Mouse (Mus musculus): ENCODE results near the gene Gm42906.

The Gm42906 gene

GRCm38 (mm10) chr5:151296244-151296643 lies 131.7 kb downstream of the Gm42906 start:
- no peak for DNase-seq

- DNase-seq, result no peak
These were observed 134.4 kb downstream of the Gm42906 start for GRCm38 (mm10) chr5:151293591-151293990.

- DNase-seq, result peak in 1 of 2 experiments; percentile 15
These were observed 135.7 kb downstream of the Gm42906 start for GRCm38 (mm10) chr5:151292310-151292709.

- no peak for DNase-seq
These were observed 141.6 kb downstream of the Gm42906 start for GRCm38 (mm10) chr5:151286331-151286730.

DNA sequence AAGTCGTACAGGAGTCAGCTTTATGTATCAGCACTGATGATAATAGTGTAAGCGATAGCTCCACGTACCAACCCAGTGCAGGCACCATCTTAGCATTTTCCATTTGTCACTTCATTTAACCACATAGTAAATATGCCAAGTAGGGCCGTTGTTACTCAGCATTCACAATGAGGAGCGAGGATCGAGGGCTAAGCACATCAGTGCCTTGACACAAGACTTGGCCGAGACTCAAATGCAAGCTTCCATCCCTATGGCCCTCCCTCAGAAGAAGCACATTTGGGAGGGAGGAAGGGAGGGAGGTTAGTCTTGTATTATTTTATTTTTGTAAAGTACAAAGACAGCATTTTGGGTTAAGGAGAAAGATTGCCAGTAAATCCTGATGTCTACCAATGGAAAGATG lies 148.4 kb downstream of the Gm42906 start:
- no peak for DNase-seq

- no peak for DNase-seq
These were observed 150.0 kb downstream of the Gm42906 start for GRCm38 (mm10) chr5:151277927-151278326.

DNA sequence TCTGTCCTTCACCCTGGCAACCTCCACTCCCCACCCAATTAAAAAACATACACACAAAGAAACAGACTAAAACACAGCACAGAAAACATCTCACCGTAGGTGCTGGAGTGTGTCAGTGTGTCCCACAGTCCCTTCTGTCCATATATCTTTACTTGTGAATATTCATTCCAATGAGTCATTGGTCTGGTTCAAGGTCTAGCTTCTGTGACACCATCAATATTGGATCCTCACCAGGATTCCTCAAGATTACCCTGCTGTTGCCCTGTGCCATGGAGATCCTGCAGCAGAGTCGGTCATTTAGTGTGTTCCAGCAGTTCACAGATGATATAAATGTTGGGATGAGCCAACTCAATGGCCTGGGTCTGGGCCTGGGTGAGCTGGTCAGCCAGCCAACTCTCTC lies 152.0 kb downstream of the Gm42906 start:
- DNase-seq, result no peak

- DNase-seq, result no peak
These were observed 153.7 kb downstream of the Gm42906 start for GRCm38 (mm10) chr5:151274265-151274664.

DNA sequence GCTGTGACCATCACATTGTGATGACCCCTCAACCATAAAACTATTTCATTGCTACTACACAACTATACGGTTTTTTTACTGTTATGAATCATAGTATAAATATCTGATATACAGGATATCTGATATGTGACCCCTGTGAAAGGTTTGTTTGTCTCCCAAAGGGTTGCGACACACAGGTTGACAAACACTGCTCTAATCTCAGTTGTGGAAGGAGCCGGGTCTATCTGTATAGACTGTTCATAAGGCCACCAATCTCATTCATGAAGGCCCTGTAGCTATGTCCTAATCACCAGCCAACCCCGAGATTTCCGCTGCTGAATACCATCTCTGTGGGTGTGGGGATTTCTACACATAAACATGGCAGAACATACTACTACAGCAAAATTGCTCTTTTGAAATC lies 157.1 kb downstream of the Gm42906 start:
- no peak for DNase-seq

GRCm38 (mm10) chr5:151266896-151267634 lies 160.9 kb downstream of the Gm42906 start:
- DNase-seq, result no peak

GRCm38 (mm10) chr5:151261558-151261957 lies 166.4 kb downstream of the Gm42906 start:
- DNase-seq, result no peak

GRCm38 (mm10) chr5:151252213-151252612 lies 175.8 kb downstream of the Gm42906 start:
- DNase-seq, result no peak

- DNase-seq, result no peak
These were observed 176.3 kb downstream of the Gm42906 start for GRCm38 (mm10) chr5:151251656-151252055.

GRCm38 (mm10) chr5:151248671-151249620 lies 179.0 kb downstream of the Gm42906 start:
- DNase-seq, result no peak

DNA sequence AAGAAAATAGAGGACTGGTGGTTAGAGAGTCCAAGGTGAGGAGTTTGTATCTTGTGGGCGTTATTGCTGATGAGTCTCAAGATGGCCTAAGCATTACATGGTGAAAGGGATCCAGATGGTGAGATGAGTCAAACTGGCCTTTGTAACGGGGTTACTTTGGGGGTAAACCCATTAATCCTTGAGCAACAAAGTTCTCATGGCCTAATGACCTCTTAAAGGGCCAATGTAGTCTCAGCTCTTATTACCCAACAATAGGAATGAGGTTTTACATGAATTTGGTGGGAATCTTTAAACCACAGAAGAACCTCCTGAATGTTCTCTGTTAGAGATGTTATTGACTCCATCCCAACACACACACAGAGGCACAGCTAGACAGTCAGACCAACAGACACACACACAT lies 179.9 kb downstream of the Gm42906 start:
- no peak for DNase-seq

DNA sequence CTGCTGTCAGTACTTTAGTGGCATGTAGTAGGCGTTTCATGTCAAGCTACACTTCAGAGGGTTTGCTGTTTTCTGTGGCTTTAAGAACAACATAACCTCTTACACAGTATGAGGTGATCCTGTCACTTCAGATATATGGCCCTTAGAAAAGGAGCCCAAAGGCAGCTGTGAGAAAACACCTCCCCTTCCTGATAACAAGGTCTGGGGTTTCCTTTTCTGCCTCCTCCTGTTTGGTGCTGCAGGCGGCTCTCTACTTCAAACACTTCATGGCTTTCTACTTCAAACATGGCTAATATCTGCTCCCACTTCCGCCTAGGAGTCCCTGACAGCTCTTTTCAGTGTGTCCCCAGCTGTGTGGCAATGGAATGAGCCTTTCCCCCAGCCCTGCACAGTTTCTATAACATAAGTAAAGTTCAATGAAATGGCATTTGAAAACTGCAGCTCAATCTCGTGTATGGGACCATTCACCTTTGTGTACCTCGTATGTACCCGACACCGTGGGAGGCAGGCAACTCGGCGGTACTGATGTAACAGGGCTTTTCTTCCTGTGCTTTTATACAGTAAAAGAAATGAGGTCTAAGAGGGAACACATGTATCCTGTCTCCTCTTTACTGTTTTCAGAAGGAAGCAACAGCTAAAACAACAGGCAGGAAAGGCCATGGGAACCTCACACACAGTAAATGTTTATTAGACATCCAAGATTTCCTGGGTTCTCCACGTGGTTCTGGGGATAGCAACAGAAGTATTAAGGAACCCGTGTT lies 180.7 kb downstream of the Gm42906 start:
- DNase-seq, result peak in 1 of 2 experiments; percentile 38

GRCm38 (mm10) chr5:151246287-151246686 lies 181.7 kb downstream of the Gm42906 start:
- no peak for DNase-seq

DNA sequence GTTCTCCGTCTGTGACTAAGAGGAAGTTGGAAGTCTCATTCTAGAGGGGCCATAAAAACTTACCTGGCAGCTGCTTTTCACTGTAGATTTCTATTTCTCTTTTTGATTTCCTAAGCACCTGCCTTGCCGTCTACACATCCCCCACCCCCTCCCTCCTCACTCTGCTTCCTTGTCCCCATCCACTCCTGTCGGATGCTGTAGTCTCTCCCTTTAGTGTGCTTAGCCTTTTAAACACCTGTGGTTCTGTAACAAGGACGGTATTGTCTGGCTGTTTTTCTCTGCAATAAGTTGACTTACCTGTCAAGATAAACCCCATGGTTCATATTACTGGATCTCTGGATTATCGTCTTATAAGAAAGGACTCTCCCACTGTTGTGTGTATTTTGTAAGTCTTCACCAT lies 182.4 kb downstream of the Gm42906 start:
- no peak for DNase-seq

DNA sequence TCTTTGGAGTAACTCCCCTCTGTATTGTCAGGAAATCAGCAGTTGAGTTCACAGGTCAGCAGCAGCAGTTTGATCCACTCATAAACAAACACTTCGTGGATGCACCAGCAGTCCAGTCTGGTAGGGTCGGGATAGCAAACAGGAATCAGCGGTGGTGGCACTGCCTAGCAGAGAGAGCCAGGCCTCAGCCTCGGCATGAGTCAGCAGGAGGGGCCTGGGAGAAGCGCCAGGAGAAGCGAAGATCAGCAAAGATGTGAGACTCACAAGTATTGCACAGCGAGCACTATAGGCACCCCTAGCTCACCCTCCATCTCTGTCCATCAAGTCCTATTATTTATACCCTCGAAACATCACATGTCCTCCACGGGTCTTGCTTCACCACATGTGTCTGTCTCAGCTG lies 189.2 kb downstream of the Gm42906 start:
- DNase-seq, result no peak

DNA sequence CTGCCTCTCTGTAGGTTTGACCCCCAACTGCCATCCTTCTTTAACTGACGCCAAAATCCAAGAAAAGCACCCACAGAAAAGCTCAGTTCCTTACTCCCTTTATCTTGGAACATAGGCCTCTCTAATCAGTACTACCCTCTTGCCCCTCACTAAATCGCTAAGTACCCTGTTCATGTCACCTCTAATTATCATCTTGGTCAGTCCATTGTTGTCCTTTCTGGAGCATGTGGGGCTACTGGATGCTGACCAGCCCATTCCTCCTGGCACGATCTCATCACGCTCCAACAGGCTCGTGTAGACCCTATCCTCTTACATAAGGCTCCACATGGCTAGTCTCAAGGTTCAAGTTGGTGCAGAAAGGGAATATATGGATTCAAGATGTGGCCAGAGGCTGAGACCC lies 191.6 kb downstream of the Gm42906 start:
- DNase-seq, result no peak

DNA sequence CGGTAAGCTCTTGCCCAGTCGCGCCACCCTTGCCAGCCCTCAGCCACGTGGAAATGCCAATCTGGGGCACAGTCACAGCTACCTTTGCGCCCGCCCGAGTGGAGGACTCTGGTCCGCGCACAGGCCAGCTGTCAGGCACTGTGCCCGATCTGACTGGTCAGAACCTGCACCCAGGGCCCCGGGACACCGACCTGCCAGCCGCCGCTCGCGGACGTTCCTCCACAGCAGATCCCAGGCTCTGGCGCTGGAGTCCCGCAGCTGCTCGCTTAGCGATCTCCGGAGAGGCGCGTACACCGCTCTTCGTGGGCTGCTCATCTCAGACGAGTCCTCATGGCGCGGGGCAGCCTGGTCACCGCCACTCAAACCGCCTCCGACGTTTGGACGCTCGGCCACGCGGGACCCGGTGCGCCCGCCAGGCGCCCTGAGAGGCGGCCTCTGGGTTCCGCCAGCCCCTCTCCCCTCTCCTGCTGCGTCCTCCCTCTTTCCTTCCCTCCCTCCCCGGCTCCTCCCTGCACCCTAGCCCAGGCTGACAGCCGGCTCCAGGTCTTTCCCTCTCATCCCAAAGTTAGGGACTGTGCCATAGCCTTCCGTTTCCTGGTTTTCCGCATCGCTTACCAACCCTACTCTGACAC lies 194.4 kb downstream of the Gm42906 start, which contains the start of gene Stard13:
Gene Stard13 (minus strand): TSS at position 437 of the 632 bp plus-strand sequence.
- peak; percentile 51 to 67 for DNase-seq

DNA sequence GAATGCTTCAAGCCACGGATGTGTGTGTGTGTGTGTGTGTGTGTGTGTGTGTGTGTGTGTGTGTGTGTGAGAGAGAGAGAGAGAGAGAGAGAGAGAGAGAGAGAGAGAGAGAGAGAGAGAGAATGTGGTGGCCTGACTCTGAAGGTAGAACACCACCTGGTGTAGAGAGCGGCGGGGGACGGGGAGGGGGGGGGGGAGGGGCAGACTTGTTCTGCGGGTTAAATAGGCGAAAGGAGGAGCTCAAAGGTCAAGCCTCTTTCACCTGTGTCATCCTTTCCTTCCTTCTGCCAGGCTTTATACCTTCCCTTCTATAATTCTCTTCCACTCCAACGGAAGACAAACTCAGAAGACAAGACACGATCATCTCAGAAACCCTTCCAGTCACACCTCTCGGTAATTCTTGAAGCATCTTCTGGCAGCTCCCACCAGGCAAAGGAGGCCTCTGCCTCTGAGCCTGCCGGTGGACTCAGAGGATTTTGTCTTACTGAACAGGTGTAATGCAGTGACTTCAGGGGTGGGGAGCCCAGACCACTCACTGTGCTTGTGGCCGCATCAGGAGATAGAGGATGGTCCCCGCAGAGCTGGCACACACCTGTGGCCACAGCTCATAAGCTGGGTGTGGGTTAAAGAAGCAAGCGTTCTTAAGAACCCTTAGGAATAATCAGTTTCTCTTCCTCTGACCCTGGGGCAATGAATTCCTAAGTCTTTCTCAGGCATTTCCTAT lies 195.2 kb downstream of the Gm42906 start:
- DNase-seq, result no peak
